Comparison of ENCODE assay signal across 8 mouse cellular contexts in the genomic region with DNA sequence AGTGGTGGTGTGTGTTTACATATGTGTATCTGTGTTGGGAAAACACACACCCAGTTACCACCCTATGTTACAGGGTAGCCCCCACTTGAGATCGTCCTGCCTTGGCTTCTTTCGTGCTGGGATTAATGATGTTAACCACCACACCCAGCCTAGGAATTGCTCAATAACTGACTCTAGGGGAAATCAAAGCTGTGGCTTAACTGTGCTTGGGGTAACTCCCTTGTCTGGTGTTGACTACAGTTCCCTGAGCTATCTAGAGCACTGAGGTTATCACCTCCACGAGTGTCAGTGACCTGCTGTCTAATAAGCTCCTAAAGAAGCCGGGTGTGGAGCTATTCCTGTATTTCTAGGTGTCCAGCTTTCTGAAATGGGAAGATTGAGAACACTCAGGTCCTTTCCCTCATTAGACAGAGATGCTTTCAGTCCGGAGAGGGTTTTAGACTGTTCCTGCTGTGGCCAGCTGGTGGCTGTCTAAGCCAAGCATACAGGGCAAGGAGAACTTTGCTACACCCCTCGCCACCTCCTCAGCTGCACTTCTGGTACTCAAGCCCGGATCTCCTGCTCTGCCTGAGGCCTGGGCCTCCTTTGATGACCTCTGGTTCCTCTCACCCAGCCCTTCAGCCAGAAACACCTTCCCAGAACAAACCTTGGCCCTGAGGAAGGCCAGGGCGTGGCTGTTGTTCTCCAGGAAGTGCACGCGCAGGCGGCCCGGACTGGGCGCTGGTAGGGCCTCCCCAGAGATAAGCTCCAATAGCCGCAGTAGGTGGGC. TPM values are rescaled to one million over a fixed set of nuclear protein-coding genes. Genes with fewer than 3 reads are reported as not detected.
DNase-seq lines count a peak whose midpoint lies in the region; ATAC-seq and TF ChIP-seq lines count a peak whose summit lies in the region.

No protein-coding gene starts in this region.

- peak; percentile 36 for TF ChIP-seq CTCF in ES-Bruce4 (IDR thresholded peaks at IDR 0.05; ENCODE audit: low read depth, low read length)

- no peak overlapping the region for H3K27ac ChIP-seq in ES-Bruce4 (ENCODE audit: insufficient read depth, low read length)

- TF ChIP-seq POLR2A in ES-Bruce4 (IDR thresholded peaks at IDR 0.05; ENCODE audit: insufficient read depth, low read length), result no peak

- TF ChIP-seq EP300 in ES-Bruce4 (IDR thresholded peaks at IDR 0.05; ENCODE audit: insufficient read depth, low read depth, low read length), result no peak

- no peaks in the 10 kb centered on the region for H3K4me1 ChIP-seq in ES-Bruce4 (ENCODE audit: control insufficient read depth, insufficient read depth, low read length)

- peak; percentile 59 for DNase-seq in gastrocnemius, adult 18-20 months (ENCODE audit: low spot score)
- DNase-seq in gastrocnemius, postnatal 10 days, result no peak
- DNase-seq in gastrocnemius, postnatal 25 days, result peak; percentile 50
- peak; percentile 37 to 61 for DNase-seq in kidney, postnatal 36 days
- peak; percentile 59 for DNase-seq in splenic B cell, adult 2 months (ENCODE audit: low read depth, low spot score)
- DNase-seq in layer of hippocampus, adult 18-20 months (ENCODE audit: low spot score in 2 of 2), result no peak

- no peaks in the 10 kb centered on the region for H3K36me3 ChIP-seq in ES-Bruce4 (ENCODE audit: control insufficient read depth, insufficient read depth, low read length, poor library complexity, severe bottlenecking)
- no peaks in the 10 kb centered on the region; the same call in 1 of the 2 replicates for H3K36me3 ChIP-seq in splenic B cell, adult 2 months (ENCODE audit: control insufficient read depth, insufficient read depth, low read length, poor library complexity, severe bottlenecking)

- H3K27me3 ChIP-seq in ES-Bruce4 (ENCODE audit: control insufficient read depth, insufficient read depth, low read length, poor library complexity, severe bottlenecking), result no peaks in the 10 kb centered on the region
- no peaks in the 10 kb centered on the region for H3K27me3 ChIP-seq in splenic B cell, adult 2 months (ENCODE audit: control insufficient read depth, insufficient read depth, low read length, poor library complexity, severe bottlenecking)

- no peak overlapping the region for H3K9ac ChIP-seq in ES-Bruce4 (ENCODE audit: low read depth, poor library complexity, severe bottlenecking)

- H3K4me3 ChIP-seq in ES-Bruce4 (ENCODE audit: low read depth, low read length), result no peak overlapping the region

- no peak for ATAC-seq in erythroblast, adult 5-6 weeks (replicated peaks; ENCODE audit: low FRiP score, poor library complexity, severe bottlenecking)

- no peaks in the 10 kb centered on the region for H3K9me3 ChIP-seq in ES-Bruce4 (replicated peaks; ENCODE audit: control insufficient read depth, insufficient read depth, low read length, poor library complexity, severe bottlenecking)

RNA-seq across cellular contexts. Expression of gene Pla2g4b, which starts 51.6 kb away (rescaled TPM):
- total RNA-seq in gastrocnemius, adult 18-20 months (2021), result 1 to 10 TPM in 1 of 2 experiments, under 1 TPM in 1; 0.45 to 1.2 TPM
- 1 to 10 TPM in 1 of 2 experiments, under 1 TPM in 1; 0.82 to 2.2 TPM for total RNA-seq in gastrocnemius, postnatal 10 days (2021)
- 5.6 and 8.3 TPM in 2 replicates for polyA plus RNA-seq in ES-Bruce4 (2011; ENCODE audit: insufficient read depth, insufficient read length, low read depth, missing spikeins)
- 1 to 10 TPM; 1.3 to 1.4 TPM for total RNA-seq in gastrocnemius, postnatal 25 days (2021)
- total RNA-seq in layer of hippocampus, adult 18-20 months (2021), result 1 to 10 TPM; 3.9 to 4.1 TPM
- total RNA-seq in erythroblast, adult 5-6 weeks (2015; ENCODE audit: low replicate concordance), result 0.63 TPM in 1 of 2 replicates, not detected in the other
- 3.0 and 5.0 TPM in 2 replicates for total RNA-seq in erythroblast, adult 5-6 weeks (2017; ENCODE audit: low replicate concordance)

RNA-seq across cellular contexts. Expression of gene Gm28042, which starts 57.5 kb away (rescaled TPM):
- total RNA-seq in gastrocnemius, adult 18-20 months (2021), result under 1 TPM; 0.41 to 0.52 TPM
- total RNA-seq in gastrocnemius, postnatal 10 days (2021), result 1 to 10 TPM; 1.1 to 1.2 TPM
- 3.5 and 4.2 TPM in 2 replicates for polyA plus RNA-seq in ES-Bruce4 (2011; ENCODE audit: insufficient read depth, insufficient read length, low read depth, missing spikeins)
- total RNA-seq in gastrocnemius, postnatal 25 days (2021), result 1 to 10 TPM in 1 of 2 experiments, under 1 TPM in 1; 0.41 to 1.2 TPM
- 1 to 10 TPM; 1.7 to 2.0 TPM for total RNA-seq in layer of hippocampus, adult 18-20 months (2021)
- total RNA-seq in erythroblast, adult 5-6 weeks (2015; ENCODE audit: low replicate concordance), result 0.96 TPM in 1 of 2 replicates, not detected in the other
- 2.0 TPM in 1 of 2 replicates, not detected in the other for total RNA-seq in erythroblast, adult 5-6 weeks (2017; ENCODE audit: low replicate concordance)

RNA-seq across cellular contexts. Expression of gene Jmjd7, which starts 57.5 kb away (rescaled TPM):
- total RNA-seq in gastrocnemius, adult 18-20 months (2021), result 1 to 10 TPM; 2.4 to 3.0 TPM
- 1 to 10 TPM; 4.1 to 5.3 TPM for total RNA-seq in gastrocnemius, postnatal 10 days (2021)
- polyA plus RNA-seq in ES-Bruce4 (2011; ENCODE audit: insufficient read depth, insufficient read length, low read depth, missing spikeins), result 16.2 and 18.2 TPM in 2 replicates
- 1 to 10 TPM; 2.5 to 3.7 TPM for total RNA-seq in gastrocnemius, postnatal 25 days (2021)
- total RNA-seq in layer of hippocampus, adult 18-20 months (2021), result 1 to 10 TPM; 4.3 to 7.3 TPM
- total RNA-seq in erythroblast, adult 5-6 weeks (2015; ENCODE audit: low replicate concordance), result 1.5 TPM in 1 of 2 replicates, not detected in the other
- total RNA-seq in erythroblast, adult 5-6 weeks (2017; ENCODE audit: low replicate concordance), result 2.4 TPM in 1 of 2 replicates, not detected in the other

Comparison
In these comparisons a context has a peak if more than half of its experiments do, and no peak if none do; other contexts are left out.
1. DNase-seq: peak in gastrocnemius, adult 18-20 months (single experiment), gastrocnemius, postnatal 25 days (single experiment), kidney, postnatal 36 days (2 of 2) and splenic B cell, adult 2 months (single experiment); none in gastrocnemius, postnatal 10 days (single experiment) and layer of hippocampus, adult 18-20 months (0 of 2).